Mouse (Mus musculus) E14TG2a.4 (cell line): ENCODE measurements around the gene Hnrnpll.
A peak's percentile ranks its signal among the peaks of the same experiment; 100 is the strongest.

Source experiments
- H3K27me3 ChIP-seq: 2 replicates; pipeline ENCODE4 v1.6.1; 2014; ENCODE audit warnings: low read length, control low read depth; ENCODE audit not compliant: insufficient read depth
- H3K36me3 ChIP-seq: 2 replicates; pipeline ENCODE4 v1.6.1; 2014; ENCODE audit warnings: low read length, control low read depth; ENCODE audit not compliant: insufficient read depth
- H3K4me1 ChIP-seq: replicated peaks from 2 replicates; pipeline ENCODE4 v1.6.1; 2014; ENCODE audit warnings: low read depth, low read length, control low read depth
- H3K4me3 ChIP-seq: replicated peaks from 2 replicates; pipeline ENCODE4 v1.5.1; 2014; ENCODE audit warnings: mild to moderate bottlenecking, low read length
- H3K9me3 ChIP-seq: 2 replicates; pipeline ENCODE4 v1.6.1; 2014; ENCODE audit warnings: low read length, control low read depth
- CTCF ChIP-seq: conservative IDR thresholded peaks from 2 replicates; pipeline ENCODE4 v1.5.1; 2014; ENCODE audit warnings: low read length
- NANOG ChIP-seq: IDR thresholded peaks from 2 replicates; pipeline ENCODE4 v1.6.1; 2014; ENCODE audit warnings: borderline replicate concordance, low read length, mixed read lengths
- POU5F1 ChIP-seq: IDR thresholded peaks from 2 replicates; pipeline ENCODE4 v1.6.1; 2014; ENCODE audit warnings: low read length, borderline replicate concordance

Hnrnpll gene

GRCm38 (mm10) chr17:80090551-80090950 lies 28.4 kb upstream of the Hnrnpll start:
- H3K36me3 ChIP-seq: no peaks in the 10 kb centered on the region
- H3K4me1 ChIP-seq: peaks cover 13% of the 10 kb centered on the region
- peaks cover 21% of the 10 kb centered on the region for H3K27me3 ChIP-seq
- peaks cover 7% of the 10 kb centered on the region; the same call in 1 of the 2 replicates for H3K9me3 ChIP-seq
- TF ChIP-seq NANOG (no peak), CTCF (no peak), POU5F1 (no peak)
- no peak overlapping the region for H3K4me3 ChIP-seq

GRCm38 (mm10) chr17:80088168-80088567 lies 26.0 kb upstream of the Hnrnpll start:
- Histone ChIP-seq H3K4me3 (no peak overlapping the region), H3K4me1 (peaks cover 13% of the 10 kb centered on the region), H3K27me3 (peaks cover 11% of the 10 kb centered on the region), H3K9me3 (peaks cover 12% of the 10 kb centered on the region; the same call in 1 of the 2 replicates), H3K36me3 (no peaks in the 10 kb centered on the region)
- TF ChIP-seq NANOG: no peak
- TF ChIP-seq CTCF: no peak
- TF ChIP-seq POU5F1: no peak

GRCm38 (mm10) chr17:80086591-80086990 lies 24.5 kb upstream of the Hnrnpll start:
- no peaks in the 10 kb centered on the region for H3K36me3 ChIP-seq
- H3K4me1 ChIP-seq: peaks cover 3% of the 10 kb centered on the region
- peaks cover 12% of the 10 kb centered on the region; the same call in 1 of the 2 replicates for H3K9me3 ChIP-seq
- no peak overlapping the region for H3K4me3 ChIP-seq
- H3K27me3 ChIP-seq: peaks cover 13% of the 10 kb centered on the region
- TF ChIP-seq NANOG (no peak), POU5F1 (no peak), CTCF (no peak)

GRCm38 (mm10) chr17:80084424-80084823 lies 22.3 kb upstream of the Hnrnpll start:
- Histone ChIP-seq H3K4me3 (no peak overlapping the region), H3K27me3 (peaks cover 10% of the 10 kb centered on the region), H3K9me3 (peaks cover 8% of the 10 kb centered on the region; the same call in 1 of the 2 replicates), H3K4me1 (no peaks in the 10 kb centered on the region), H3K36me3 (no peaks in the 10 kb centered on the region)
- TF ChIP-seq CTCF: no peak
- no peak for TF ChIP-seq POU5F1
- no peak for TF ChIP-seq NANOG

GRCm38 (mm10) chr17:80083223-80083622 lies 21.1 kb upstream of the Hnrnpll start:
- TF ChIP-seq POU5F1 (no peak), CTCF (no peak), NANOG (no peak)
- peaks cover 10% of the 10 kb centered on the region; the same call in 1 of the 2 replicates for H3K27me3 ChIP-seq
- no peaks in the 10 kb centered on the region for H3K36me3 ChIP-seq
- H3K4me1 ChIP-seq: no peaks in the 10 kb centered on the region
- peaks cover 7% of the 10 kb centered on the region; the same call in 1 of the 2 replicates for H3K9me3 ChIP-seq
- H3K4me3 ChIP-seq: no peak overlapping the region

- H3K4me3 ChIP-seq: no peak overlapping the region
- peaks cover 10% of the 10 kb centered on the region for H3K27me3 ChIP-seq
- H3K4me1 ChIP-seq: no peaks in the 10 kb centered on the region
- no peaks in the 10 kb centered on the region for H3K9me3 ChIP-seq
- no peaks in the 10 kb centered on the region for H3K36me3 ChIP-seq
- TF ChIP-seq POU5F1 (no peak), CTCF (no peak), NANOG (no peak)
These were observed 16.6 kb upstream of the Hnrnpll start for GRCm38 (mm10) chr17:80078726-80079125.

- H3K4me3 ChIP-seq: no peak overlapping the region
- H3K36me3 ChIP-seq: no peaks in the 10 kb centered on the region
- H3K4me1 ChIP-seq: peaks cover 24% of the 10 kb centered on the region
- H3K9me3 ChIP-seq: no peaks in the 10 kb centered on the region
- no peaks in the 10 kb centered on the region for H3K27me3 ChIP-seq
- TF ChIP-seq CTCF: no peak
These were observed 5.1 kb upstream of the Hnrnpll start for GRCm38 (mm10) chr17:80067257-80067656.

GRCm38 (mm10) chr17:80063840-80064495 lies 1.8 kb upstream of the Hnrnpll start:
- peak overlapping the region; percentile 99 for H3K4me3 ChIP-seq
- no peaks in the 10 kb centered on the region for H3K9me3 ChIP-seq
- no peaks in the 10 kb centered on the region for H3K27me3 ChIP-seq
- H3K4me1 ChIP-seq: peaks cover 41% of the 10 kb centered on the region
- H3K36me3 ChIP-seq: no peaks in the 10 kb centered on the region
- TF ChIP-seq NANOG (no peak), CTCF (no peak), POU5F1 (no peak)

GRCm38 (mm10) chr17:80063386-80063785 lies 1.3 kb upstream of the Hnrnpll start:
- no peaks in the 10 kb centered on the region for H3K36me3 ChIP-seq
- no peaks in the 10 kb centered on the region for H3K9me3 ChIP-seq

More at GRCm38 (mm10) chr17:80063386-80063785, 1.3 kb upstream of the Hnrnpll start:
- Histone ChIP-seq H3K4me3 (peak overlapping the region; percentile 99), H3K27me3 (no peaks in the 10 kb centered on the region), H3K4me1 (peaks cover 43% of the 10 kb centered on the region)
- TF ChIP-seq NANOG (no peak), CTCF (no peak), POU5F1 (no peak)
